Comparison of ENCODE assay signal across 31 mouse cellular contexts in genomic region chr11:121648166-121648565, GRCm38 (mm10).
"Had no signal": no experiment of that assay in that cellular context is flagged by ENCODE, and none has a peak within 500 bp of the region (broad histone marks: within the 10 kb centered on the region; RNA-seq: fewer than 3 reads in every experiment).

No protein-coding gene starts in this region.

- H3K27me3 ChIP-seq: limb, embryonic 12.5 days; limb, embryonic 13.5 days; limb, embryonic 15.5 days; liver, embryonic 12.5 days; liver, embryonic 13.5 days; liver, embryonic 15.5 days; lung, embryonic 15.5 days; megakaryocyte, embryonic 14.5 days; midbrain, embryonic 12.5 days; midbrain, embryonic 13.5 days; midbrain, embryonic 15.5 days; neural tube, embryonic 12.5 days had no signal

- H3K36me3 ChIP-seq: liver, embryonic 13.5 days; liver, embryonic 15.5 days; midbrain, embryonic 15.5 days; neural tube, embryonic 12.5 days had no signal

- DNase-seq: left cerebral cortex, postnatal 4 days; liver; liver, embryonic 13.5 days; liver, postnatal 0 days; lung, adult 18-20 months; lung, adult 2 months; lung, embryonic 14.5 days; lung, postnatal 10 days; lung, postnatal 14 days; lung, postnatal 36 days; lung, postnatal 4 days; midbrain, embryonic 14.5 days had no signal

- H3K4me3 ChIP-seq: limb, embryonic 10.5 days; limb, embryonic 12.5 days; limb, embryonic 13.5 days; limb, embryonic 15.5 days; liver, embryonic 12.5 days; liver, embryonic 13.5 days; liver, embryonic 15.5 days; lung, embryonic 15.5 days; megakaryocyte, embryonic 14.5 days; midbrain, embryonic 10.5 days; midbrain, embryonic 12.5 days; midbrain, embryonic 13.5 days; midbrain, embryonic 15.5 days; myocyte; neural tube, embryonic 12.5 days had no signal

- H3K4me2 ChIP-seq: limb, embryonic 12.5 days; limb, embryonic 13.5 days; limb, embryonic 15.5 days; liver, embryonic 11.5 days; liver, embryonic 12.5 days; liver, embryonic 13.5 days; liver, embryonic 15.5 days; lung, embryonic 14.5 days; lung, embryonic 15.5 days; midbrain, embryonic 12.5 days; midbrain, embryonic 13.5 days; midbrain, embryonic 15.5 days; neural tube, embryonic 12.5 days had no signal

- H3K9ac ChIP-seq: limb, embryonic 12.5 days; limb, embryonic 13.5 days; limb, embryonic 15.5 days; liver, embryonic 12.5 days; liver, embryonic 13.5 days; liver, embryonic 14.5 days; liver, embryonic 15.5 days; liver, postnatal 0 days; lung, embryonic 14.5 days; lung, embryonic 15.5 days; midbrain, embryonic 12.5 days; midbrain, embryonic 13.5 days; midbrain, embryonic 15.5 days; neural tube, embryonic 12.5 days had no signal

- H3K27ac ChIP-seq: limb, embryonic 10.5 days; limb, embryonic 12.5 days; limb, embryonic 15.5 days; liver, embryonic 12.5 days; liver, embryonic 13.5 days; liver, embryonic 14.5 days; liver, embryonic 15.5 days; lung, embryonic 15.5 days; macrophage; midbrain, embryonic 10.5 days; midbrain, embryonic 12.5 days; midbrain, embryonic 13.5 days; midbrain, embryonic 15.5 days; neural tube, embryonic 12.5 days had no signal

- H3K9me3 ChIP-seq: limb, embryonic 10.5 days; limb, embryonic 12.5 days; limb, embryonic 13.5 days; limb, embryonic 15.5 days; liver, embryonic 12.5 days; liver, embryonic 13.5 days; liver, embryonic 15.5 days; lung, embryonic 15.5 days; megakaryocyte, embryonic 14.5 days; midbrain, embryonic 10.5 days; midbrain, embryonic 12.5 days; midbrain, embryonic 13.5 days; midbrain, embryonic 15.5 days; neural tube, embryonic 12.5 days had no signal

- H3K4me1 ChIP-seq: limb, embryonic 10.5 days; limb, embryonic 12.5 days; limb, embryonic 13.5 days; limb, embryonic 15.5 days; liver, embryonic 12.5 days; liver, embryonic 13.5 days; liver, embryonic 15.5 days; lung, embryonic 15.5 days; midbrain, embryonic 10.5 days; midbrain, embryonic 12.5 days; midbrain, embryonic 13.5 days; midbrain, embryonic 15.5 days; neural tube, embryonic 12.5 days had no signal

- ATAC-seq: liver, embryonic 12.5 days; liver, postnatal 0 days; lung, postnatal 0 days; midbrain, embryonic 13.5 days; midbrain, embryonic 15.5 days; midbrain, embryonic 16.5 days had no signal
